Mouse (Mus musculus) neural tube, embryonic 11.5 days (tissue): Measurements from ENCODE around the gene Ganab. TPM values are rescaled to one million over a fixed set of nuclear protein-coding genes. Genes with fewer than 3 reads are reported as not detected.
"Not testable (repeated sequence)": the region's sequence is repeated elsewhere in the genome, so short reads cannot be mapped to it uniquely, and the experiment has no call there.

Experiments used
- ATAC-seq: fragments of 200-750 bp; cut with Nextera tagmentation; 2 replicates; pipeline ENCODE4 v1.8.0; 2017; ENCODE audit warnings: moderate number of reproducible peaks, mild to moderate bottlenecking, moderate TSS enrichment, moderate library complexity; ENCODE audit not compliant: insufficient read depth, low FRiP score, low TSS enrichment
- DNase-seq: peaks from one replicate; pipeline ENCODE4 v3.0.0-alpha.2; 2015; ENCODE audit warnings: low spot score
- H3K27ac ChIP-seq: fragments of 300-500 bp; sonication (generic); 2 replicates; pipeline ENCODE4 v1.5.1; 2014; ENCODE audit warnings: low read depth, mild to moderate bottlenecking, low read length
- H3K27me3 ChIP-seq: fragments of 300-500 bp; sonication (generic); 2 replicates; pipeline ENCODE4 v1.6.1; 2014; ENCODE audit warnings: mild to moderate bottlenecking, low read length, mixed read lengths; ENCODE audit not compliant: control insufficient read depth, insufficient read depth
- H3K36me3 ChIP-seq: fragments of 300-500 bp; sonication (generic); 2 replicates; pipeline ENCODE4 v1.6.1; 2014; ENCODE audit warnings: mild to moderate bottlenecking, low read length, moderate library complexity, mixed read lengths; ENCODE audit not compliant: control insufficient read depth, insufficient read depth
- H3K4me1 ChIP-seq: fragments of 300-500 bp; sonication (generic); 2 replicates; pipeline ENCODE4 v1.6.1; 2014; ENCODE audit warnings: low read length, mixed read lengths; ENCODE audit not compliant: control insufficient read depth, insufficient read depth
- H3K4me2 ChIP-seq: fragments of 300-500 bp; sonication (generic); 2 replicates; pipeline ENCODE4 v1.6.1; 2014; ENCODE audit warnings: low read depth, mild to moderate bottlenecking, moderate library complexity
- H3K4me3 ChIP-seq: fragments of 300-500 bp; sonication (generic); 2 replicates; pipeline ENCODE4 v1.5.1; 2014; ENCODE audit warnings: low read depth, low read length
- H3K9ac ChIP-seq: fragments of 300-500 bp; sonication (generic); 2 replicates; pipeline ENCODE4 v1.6.1; 2014; ENCODE audit warnings: mild to moderate bottlenecking, low read length
- H3K9me3 ChIP-seq: fragments of 300-500 bp; sonication (generic); 2 replicates; pipeline ENCODE4 v1.6.1; 2016; ENCODE audit warnings: low read length; ENCODE audit not compliant: control insufficient read depth
- WGBS: fragments of 180-500 bp; shearing (Covaris S2); extraction: QIAGEN DNeasy Blood & Tissue Kit; methylation state at CpG from one replicate; pipeline ENCODE4 v1.1.7; 2014; 5-methylcytosine and 5-hydroxymethylcytosine counted together
- polyA plus RNA-seq: library from polyadenylated mRNA; unstranded; fragments of >200 nt; fragmentation: Nextera tagmentation; extraction: Ambion mirVana; gene quantifications from 2 replicates; pipeline ENCODE4 v1.2.1, GENCODE M21; 2014

Ganab gene
- polyA plus RNA-seq, 1 experiment from 2014 or later: 128 TPM

DNA sequence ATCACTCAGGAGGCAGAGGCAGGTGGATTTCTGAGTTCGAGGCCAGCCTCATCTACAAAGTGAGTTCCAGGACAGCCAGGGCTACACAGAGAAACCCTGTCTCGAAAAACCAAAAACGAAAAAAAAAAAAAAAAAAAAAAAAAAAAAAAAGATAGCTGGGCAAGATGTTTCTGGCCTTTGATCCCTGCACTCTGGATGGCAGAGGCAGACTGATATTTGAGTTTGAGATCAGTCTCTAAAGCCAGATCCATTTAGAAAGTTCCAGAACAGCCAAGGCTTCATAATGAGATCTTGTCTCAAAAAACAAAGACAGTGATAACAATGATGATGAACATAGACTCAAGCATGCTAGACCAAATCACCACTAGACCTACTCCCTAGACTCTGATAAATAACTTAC lies 27.5 kb upstream of the Ganab start:
- not testable (repeated sequence) for H3K4me3 ChIP-seq, DNase-seq, H3K9me3 ChIP-seq, H3K27ac ChIP-seq, H3K4me2 ChIP-seq, H3K4me1 ChIP-seq, H3K27me3 ChIP-seq, ATAC-seq
- H3K9ac ChIP-seq: 0 out of 2 replicates have a peak overlapping the region, but pooled peaks have one; percentile 44
- H3K36me3 ChIP-seq: peaks cover 12% of the 10 kb centered on the region
- WGBS: 81% methylated on average over 3 of the region's 3 CpGs

DNA sequence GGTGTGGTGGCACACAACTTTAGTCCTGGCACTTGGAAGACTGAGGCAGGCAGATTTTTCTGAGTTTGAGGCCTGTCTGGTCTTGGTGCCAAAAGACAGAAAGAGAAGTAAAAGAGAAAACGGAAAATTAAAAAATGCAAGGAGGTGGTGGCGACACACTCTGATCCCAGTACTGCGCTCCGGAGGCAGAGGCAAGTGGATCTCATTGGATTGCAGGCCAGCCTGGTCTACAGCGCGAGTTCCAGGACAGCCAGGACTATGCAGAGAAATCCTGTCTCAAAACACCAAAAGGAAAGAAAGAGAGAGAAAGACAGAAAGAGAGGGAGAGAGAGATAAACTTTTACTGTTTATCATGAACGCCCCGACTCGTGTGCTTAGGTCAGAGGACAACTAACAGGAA lies 27.0 kb upstream of the Ganab start:
- peaks cover 6% of the 10 kb centered on the region for H3K4me1 ChIP-seq
- no peaks in the 10 kb centered on the region for H3K27me3 ChIP-seq
- no peak overlapping the region; the same call in 1 of the 2 replicates for H3K27ac ChIP-seq
- peak overlapping the region; percentile 72 for H3K4me2 ChIP-seq
- no peaks in the 10 kb centered on the region for H3K9me3 ChIP-seq
- H3K9ac ChIP-seq: peak overlapping the region; percentile 44
- H3K4me3 ChIP-seq: peak overlapping the region; percentile 100
- no peak for DNase-seq
- 67% methylated on average over 9 of the region's 9 CpGs for WGBS
- H3K36me3 ChIP-seq: peaks cover 14% of the 10 kb centered on the region
- ATAC-seq: peak; percentile 48; the same call in 1 of the 2 replicates

DNA sequence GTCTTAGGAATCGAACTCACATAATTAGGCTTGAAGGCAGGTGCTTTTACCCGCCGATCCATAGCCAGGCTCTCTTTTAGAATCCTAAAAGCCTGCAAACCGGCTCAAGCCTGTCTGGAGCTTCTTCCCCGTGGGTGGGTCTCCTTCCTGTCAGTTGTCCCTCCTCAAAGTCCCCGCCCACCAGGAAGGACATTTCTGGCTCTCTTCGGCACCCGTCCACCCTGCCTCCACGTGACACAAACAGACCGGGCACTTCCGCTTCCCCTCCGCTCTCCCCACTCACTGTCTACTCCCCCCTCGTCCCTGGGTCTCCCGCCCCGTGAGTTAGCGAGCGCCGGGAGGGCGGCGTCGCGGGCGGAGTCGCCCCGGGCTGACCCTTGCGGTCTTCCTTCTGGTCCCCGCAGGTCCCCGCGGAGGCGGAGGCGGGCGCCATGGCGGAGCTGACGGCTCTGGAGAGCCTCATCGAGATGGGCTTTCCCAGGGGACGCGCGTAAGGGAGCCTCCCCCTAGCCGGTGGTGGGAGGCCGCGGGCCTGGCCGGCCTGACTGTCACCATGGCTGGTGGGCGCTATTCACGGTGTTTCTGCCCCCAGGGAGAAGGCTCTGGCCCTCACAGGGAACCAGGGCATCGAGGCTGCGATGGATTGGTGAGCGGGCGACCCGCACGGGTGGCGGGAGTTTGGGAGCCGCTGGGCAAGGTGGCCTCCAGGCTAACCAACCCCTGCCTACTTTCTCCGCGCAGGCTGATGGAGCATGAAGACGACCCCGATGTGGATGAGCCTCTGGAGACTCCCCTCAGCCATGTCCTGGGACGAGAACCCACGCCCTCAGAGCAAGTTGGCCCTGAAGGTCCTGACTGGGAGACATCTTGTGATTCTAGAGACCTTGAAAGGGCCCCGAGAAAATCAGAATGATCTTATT lies 26.3 kb upstream of the Ganab start, which contains the start of gene Ubxn1:
Gene Ubxn1 (plus strand): TSS at position 230 of the 920 bp plus-strand sequence.
- peak; percentile 95 for DNase-seq
- peak within 1 kb of the TSS; percentile 70 for H3K27ac ChIP-seq
- ATAC-seq: peak; percentile 98
- H3K27me3 ChIP-seq: no peaks in the 10 kb centered on the region
- H3K4me3 ChIP-seq: peak within 1 kb of the TSS; percentile 100
- peak within 1 kb of the TSS; percentile 93 for H3K9ac ChIP-seq
- H3K9me3 ChIP-seq: no peaks in the 10 kb centered on the region
- under 1% methylated on average over 59 of the region's 59 CpGs for WGBS
- peak within 1 kb of the TSS; percentile 72 for H3K4me2 ChIP-seq
- peaks cover 6% of the 10 kb centered on the region for H3K4me1 ChIP-seq
- peaks cover 14% of the 10 kb centered on the region for H3K36me3 ChIP-seq

DNA sequence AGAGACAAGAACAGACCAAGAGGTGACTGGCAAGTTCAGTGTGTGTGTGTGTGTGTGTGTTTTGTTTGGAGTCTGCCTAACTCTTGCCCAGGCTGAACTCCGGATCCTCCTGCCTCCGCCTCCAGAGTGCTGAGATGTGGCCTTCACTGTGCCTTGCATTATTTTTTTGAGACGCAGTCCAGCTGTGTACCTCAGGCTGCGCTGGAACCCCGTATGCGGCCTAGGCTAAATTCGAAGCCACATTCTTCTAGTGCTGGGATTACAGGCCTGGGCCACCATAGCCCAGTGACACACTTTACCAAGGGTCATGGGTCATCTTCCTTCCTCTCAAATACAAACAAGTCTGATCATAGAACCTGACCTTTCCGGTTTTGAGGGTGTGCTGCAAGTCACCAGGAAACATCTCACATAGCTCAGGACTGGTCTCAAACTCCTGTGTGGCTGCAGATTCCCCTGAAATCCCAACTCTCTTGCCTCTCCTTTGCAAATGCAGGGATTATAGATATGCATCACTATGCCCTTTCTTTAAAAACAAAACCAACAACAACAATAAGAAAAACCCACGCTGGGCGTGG lies 25.5 kb upstream of the Ganab start:
- Histone ChIP-seq H3K9ac (peak overlapping the region; percentile 93), H3K4me2 (peak overlapping the region; percentile 72), H3K36me3 (peaks cover 14% of the 10 kb centered on the region), H3K4me3 (peak overlapping the region; percentile 100), H3K9me3 (no peaks in the 10 kb centered on the region), H3K27me3 (no peaks in the 10 kb centered on the region), H3K4me1 (peaks cover 6% of the 10 kb centered on the region), H3K27ac (no peak overlapping the region)
- DNase-seq: no peak
- WGBS: 86% methylated on average over 10 of the region's 10 CpGs
- ATAC-seq: no peak

DNA sequence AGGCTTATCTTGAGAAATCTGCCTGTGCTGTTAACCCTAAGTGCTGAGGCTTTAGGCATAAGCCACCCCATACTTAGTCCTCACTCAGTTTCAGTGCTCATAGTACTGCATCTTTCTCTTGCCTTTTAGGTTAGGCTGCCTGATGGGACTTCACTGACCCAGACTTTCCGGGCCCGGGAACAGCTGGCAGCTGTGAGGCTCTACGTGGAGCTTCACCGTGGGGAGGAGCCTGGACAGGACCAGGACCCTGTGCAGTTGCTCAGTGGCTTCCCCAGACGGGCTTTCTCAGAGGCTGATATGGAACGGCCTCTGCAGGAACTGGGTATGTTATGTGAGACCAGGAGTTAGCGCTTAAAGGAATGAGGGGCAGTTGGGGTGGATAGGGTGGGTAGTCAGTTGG lies 22.8 kb upstream of the Ganab start:
- ATAC-seq (no peak), DNase-seq (no peak)
- no peak overlapping the region for H3K9ac ChIP-seq
- 94% methylated on average over 7 of the region's 7 CpGs for WGBS
- H3K9me3 ChIP-seq: no peaks in the 10 kb centered on the region
- peaks cover 14% of the 10 kb centered on the region for H3K36me3 ChIP-seq
- no peak overlapping the region for H3K4me3 ChIP-seq
- no peaks in the 10 kb centered on the region for H3K27me3 ChIP-seq
- no peak overlapping the region for H3K4me2 ChIP-seq
- H3K27ac ChIP-seq: no peak overlapping the region
- H3K4me1 ChIP-seq: peaks cover 10% of the 10 kb centered on the region

DNA sequence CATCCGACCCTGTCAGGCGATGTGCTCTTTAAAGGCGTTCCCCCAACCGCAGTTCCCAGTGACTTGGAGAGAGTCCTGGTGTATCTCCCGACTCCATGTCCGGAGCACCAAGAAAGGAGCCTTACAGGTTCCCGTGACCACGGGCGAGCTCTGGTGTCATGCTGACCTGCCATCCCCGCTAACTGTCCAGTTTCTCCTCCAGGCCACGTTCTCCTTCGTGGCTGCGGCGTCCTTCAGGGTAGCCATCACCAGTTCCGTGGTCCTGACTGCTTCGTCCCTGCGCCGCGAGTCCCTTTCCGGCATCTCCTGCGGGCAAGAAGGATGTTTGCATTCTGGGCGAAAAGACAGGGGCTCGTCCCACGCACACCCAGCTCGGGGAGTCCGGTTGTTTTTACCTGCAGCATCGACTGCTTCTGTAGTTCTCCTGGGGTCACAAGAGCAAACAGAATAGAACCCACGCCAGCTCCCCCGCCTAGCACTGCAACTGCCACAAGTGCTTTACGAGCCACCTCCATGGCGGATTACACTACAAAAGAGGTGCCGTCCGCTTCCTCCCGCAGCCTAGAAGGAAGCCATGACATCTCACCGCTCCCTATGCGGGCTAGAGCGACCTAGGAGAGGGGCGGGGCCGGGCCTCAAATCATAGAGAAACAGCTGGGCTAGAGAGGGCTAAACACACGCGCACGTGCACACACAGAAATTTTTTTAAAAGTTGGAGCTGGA lies 17.4 kb upstream of the Ganab start, which contains the start of gene Uqcc3:
Gene Uqcc3 (minus strand): TSS at position 613 of the 723 bp plus-strand sequence.
- Histone ChIP-seq H3K36me3 (0 out of 2 replicates have a peak, but pooled peaks cover 2% of the 10 kb centered on the region), H3K4me3 (peak within 1 kb of the TSS; percentile 85), H3K27ac (peak within 1 kb of the TSS; percentile 79), H3K27me3 (no peaks in the 10 kb centered on the region), H3K4me2 (peak within 1 kb of the TSS; percentile 81), H3K9me3 (no peaks in the 10 kb centered on the region), H3K4me1 (0 out of 2 replicates have a peak, but pooled peaks cover 6% of the 10 kb centered on the region), H3K9ac (peak within 1 kb of the TSS; percentile 86)
- DNase-seq (peak; percentile 90), ATAC-seq (peak; percentile 94)
- under 1% methylated on average over 42 of the region's 42 CpGs for WGBS

DNA sequence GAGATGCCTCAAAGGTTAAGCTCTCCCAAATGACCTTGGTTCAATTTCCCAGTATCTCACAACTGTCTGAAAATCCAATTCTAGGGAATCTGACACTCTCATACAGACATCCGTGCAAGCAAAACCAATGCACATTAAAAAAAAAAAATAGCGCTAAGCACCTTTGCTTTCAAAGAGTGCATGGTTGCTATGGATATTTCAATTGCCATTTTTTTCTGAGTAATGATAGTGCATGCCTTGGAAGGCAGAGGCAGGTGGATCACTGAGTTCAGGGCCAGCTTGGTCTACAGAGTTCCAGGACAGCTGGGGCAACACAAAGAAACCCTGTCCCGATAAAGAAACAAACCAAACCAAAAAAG lies 16.9 kb upstream of the Ganab start:
- Histone ChIP-seq H3K36me3 (no peaks in the 10 kb centered on the region), H3K4me2 (peak overlapping the region; percentile 81), H3K9me3 (no peaks in the 10 kb centered on the region), H3K4me3 (peak overlapping the region; percentile 85), H3K27ac (no peak overlapping the region), H3K9ac (peak overlapping the region; percentile 86; the same call in 1 of the 2 replicates), H3K27me3 (no peaks in the 10 kb centered on the region), H3K4me1 (0 out of 2 replicates have a peak, but pooled peaks cover 6% of the 10 kb centered on the region)
- WGBS: 18% methylated on average over 3 of the region's 3 CpGs
- DNase-seq: no peak
- ATAC-seq: no peak

DNA sequence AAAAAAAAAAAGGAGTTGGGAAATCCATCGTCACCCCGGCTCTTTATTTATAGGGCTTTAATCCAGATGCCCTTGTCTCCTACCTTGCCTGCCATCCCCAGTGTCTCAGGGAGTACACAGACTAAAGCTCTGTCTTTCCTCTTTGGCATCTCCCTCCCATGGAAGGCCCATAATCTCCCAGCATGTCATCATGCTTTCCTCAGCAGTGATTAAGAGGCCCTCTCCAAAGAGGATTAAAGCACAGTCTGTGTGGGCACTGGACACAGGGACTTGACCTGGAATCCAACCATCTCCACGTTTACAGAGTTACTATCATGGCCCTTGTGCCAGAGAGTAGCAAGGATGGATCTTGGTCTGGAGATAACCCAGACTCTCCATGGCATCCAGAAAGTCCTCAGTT lies 14.3 kb upstream of the Ganab start, which contains the start of the genes Lbhd1 and Gm49403:
Gene Lbhd1 (plus strand): TSS at position 117 of the 400 bp plus-strand sequence.
Gene Gm49403 (plus strand): TSS at position 315 of the 400 bp plus-strand sequence.
- H3K4me3 ChIP-seq: no peak within 1 kb of the TSS
- WGBS: 83% methylated on average over 3 of the region's 3 CpGs
- H3K27me3 ChIP-seq: no peaks in the 10 kb centered on the region
- ATAC-seq: no peak
- peaks cover 14% of the 10 kb centered on the region for H3K4me1 ChIP-seq
- DNase-seq: no peak
- no peaks in the 10 kb centered on the region for H3K36me3 ChIP-seq
- no peak within 1 kb of the TSS for H3K4me2 ChIP-seq
- no peak within 1 kb of the TSS for H3K9ac ChIP-seq
- no peaks in the 10 kb centered on the region for H3K9me3 ChIP-seq
- H3K27ac ChIP-seq: no peak within 1 kb of the TSS
